Mouse (Mus musculus): ENCODE results near the gene Zbtb48. TPM values are rescaled to one million over a fixed set of nuclear protein-coding genes. Genes with fewer than 3 reads are reported as not detected.

Zbtb48 gene
- polyA plus RNA-seq, 2 experiments = 25.4 to 41.5 TPM

DNA sequence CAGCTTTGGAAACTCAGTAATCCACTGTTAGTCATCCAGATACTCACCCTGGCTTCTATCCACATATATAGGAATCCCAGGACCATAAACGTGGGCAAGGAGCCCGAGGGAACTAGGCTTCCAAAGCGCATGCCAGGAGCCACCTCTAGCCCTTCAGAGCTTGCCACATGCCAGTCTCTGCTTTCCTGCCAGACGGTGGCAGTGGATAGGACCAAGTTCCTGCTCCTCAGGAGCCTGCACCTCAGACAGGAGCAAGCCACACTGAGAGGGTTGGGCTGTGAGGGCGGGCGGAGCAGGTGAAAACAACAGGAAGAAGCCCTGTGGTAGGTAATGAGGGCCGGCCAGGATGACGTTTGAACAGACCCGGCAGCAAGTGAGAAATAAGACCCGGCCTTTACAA, 41.6 kb downstream of the Zbtb48 start:
- no peaks in the 10 kb centered on the region for H3K9me3 ChIP-seq (ENCODE audit: control insufficient read depth, low read length)
- H3K27me3 ChIP-seq (ENCODE audit: control insufficient read depth, insufficient read depth, low read length) = no peaks in the 10 kb centered on the region
- no peak overlapping the region for H3K4me3 ChIP-seq (replicated peaks; ENCODE audit: low read length)
- no peak overlapping the region for H3K9ac ChIP-seq (ENCODE audit: low read depth, low read length, severe bottlenecking)
- ATAC-seq (ENCODE audit: low FRiP score, low read depth) (no peak), DNase-seq (ENCODE audit: low spot score) (no peak)
- H3K4me1 ChIP-seq (ENCODE audit: control insufficient read depth, insufficient read depth, low read length) = peaks cover 7% of the 10 kb centered on the region; the same call in 1 of the 2 replicates
- H3K36me3 ChIP-seq (ENCODE audit: control insufficient read depth, insufficient read depth, low read length) = peaks cover 45% of the 10 kb centered on the region
- H3K4me2 ChIP-seq (replicated peaks; ENCODE audit: low read depth, low read length, severe bottlenecking) = no peak overlapping the region
- TF ChIP-seq POLR2A (IDR thresholded peaks at IDR 0.05; ENCODE audit: borderline replicate concordance, extremely low read depth, insufficient read depth, insufficient read length) = no peak
- 23% methylated on average over 10 of the region's 10 CpGs for WGBS
- no peak overlapping the region for H3K27ac ChIP-seq (replicated peaks; ENCODE audit: low read depth, low read length)

DNA sequence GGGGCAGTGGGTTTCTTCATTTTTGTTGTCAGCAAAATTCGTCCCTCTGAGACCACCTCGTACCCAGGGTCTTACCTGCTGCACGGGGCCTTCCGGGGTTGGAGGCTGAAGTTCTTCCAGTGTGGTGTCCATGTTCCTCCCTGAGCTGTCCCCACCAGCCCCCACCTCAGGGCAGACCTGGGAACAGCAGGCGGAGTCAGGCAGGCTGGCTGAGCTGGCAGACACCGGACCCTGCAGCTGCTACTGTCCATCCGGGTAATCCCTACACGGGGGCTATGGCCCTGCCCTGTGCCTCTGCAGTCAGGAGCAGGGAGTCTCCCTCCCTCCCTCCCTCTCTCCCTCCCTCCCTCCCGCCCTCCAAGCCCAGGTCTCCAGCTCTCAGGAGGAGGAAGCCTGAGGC, 43.9 kb downstream of the Zbtb48 start:
- Histone ChIP-seq H3K4me3 (replicated peaks; ENCODE audit: low read length) (0 out of 2 replicates have a peak overlapping the region, but pooled peaks have one; percentile 4), H3K4me1 (ENCODE audit: control insufficient read depth, insufficient read depth, low read length) (peaks cover 7% of the 10 kb centered on the region; the same call in 1 of the 2 replicates), H3K27me3 (ENCODE audit: control insufficient read depth, insufficient read depth, low read length) (no peaks in the 10 kb centered on the region), H3K27ac (replicated peaks; ENCODE audit: low read depth, low read length) (no peak overlapping the region; the same call in 1 of the 2 replicates), H3K36me3 (ENCODE audit: control insufficient read depth, insufficient read depth, low read length) (peaks cover 45% of the 10 kb centered on the region), H3K4me2 (replicated peaks; ENCODE audit: low read depth, low read length, severe bottlenecking) (no peak overlapping the region), H3K9me3 (ENCODE audit: control insufficient read depth, low read length) (no peaks in the 10 kb centered on the region), H3K9ac (ENCODE audit: low read depth, low read length, severe bottlenecking) (no peak overlapping the region)
- ATAC-seq (ENCODE audit: low FRiP score, low read depth) (peak; percentile 75), DNase-seq (ENCODE audit: low spot score) (peak; percentile 58)
- TF ChIP-seq POLR2A (IDR thresholded peaks at IDR 0.05; ENCODE audit: borderline replicate concordance, extremely low read depth, insufficient read depth, insufficient read length) = no peak
- 34% methylated on average over 8 of the region's 9 CpGs for WGBS

DNA sequence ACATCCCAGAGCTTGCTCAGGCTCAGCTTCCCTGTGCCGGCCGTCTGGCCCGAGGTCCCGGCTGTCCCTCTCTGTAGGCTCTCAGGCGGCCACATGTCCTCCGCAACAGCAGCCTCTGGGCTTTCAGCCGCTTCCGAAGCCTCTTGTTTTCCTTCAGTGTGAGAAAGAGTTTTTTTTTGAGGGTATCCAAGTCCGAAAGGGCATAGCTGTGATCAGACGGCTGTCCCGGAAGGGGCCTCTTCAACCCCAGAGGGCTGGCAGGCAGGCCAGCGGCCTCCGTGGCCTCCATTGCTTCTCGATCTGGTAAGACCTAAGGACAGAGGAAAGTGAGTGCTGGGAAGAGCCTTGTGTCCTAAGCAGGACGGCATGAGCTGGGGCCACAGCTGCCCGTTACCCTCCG, 44.4 kb downstream of the Zbtb48 start:
- H3K9me3 ChIP-seq (ENCODE audit: control insufficient read depth, low read length) = no peaks in the 10 kb centered on the region
- DNase-seq (ENCODE audit: low spot score) = no peak
- no peak overlapping the region for H3K4me2 ChIP-seq (replicated peaks; ENCODE audit: low read depth, low read length, severe bottlenecking)
- H3K9ac ChIP-seq (ENCODE audit: low read depth, low read length, severe bottlenecking) = no peak overlapping the region
- TF ChIP-seq POLR2A (IDR thresholded peaks at IDR 0.05; ENCODE audit: borderline replicate concordance, extremely low read depth, insufficient read depth, insufficient read length) = no peak
- H3K27ac ChIP-seq (replicated peaks; ENCODE audit: low read depth, low read length) = no peak overlapping the region; the same call in 1 of the 2 replicates
- 0 out of 2 replicates have a peak overlapping the region, but pooled peaks have one; percentile 4 for H3K4me3 ChIP-seq (replicated peaks; ENCODE audit: low read length)
- peaks cover 7% of the 10 kb centered on the region; the same call in 1 of the 2 replicates for H3K4me1 ChIP-seq (ENCODE audit: control insufficient read depth, insufficient read depth, low read length)
- peaks cover 48% of the 10 kb centered on the region for H3K36me3 ChIP-seq (ENCODE audit: control insufficient read depth, insufficient read depth, low read length)
- no peaks in the 10 kb centered on the region for H3K27me3 ChIP-seq (ENCODE audit: control insufficient read depth, insufficient read depth, low read length)
- ATAC-seq (ENCODE audit: low FRiP score, low read depth) = no peak
- 62% methylated on average over 16 of the region's 17 CpGs for WGBS

DNA sequence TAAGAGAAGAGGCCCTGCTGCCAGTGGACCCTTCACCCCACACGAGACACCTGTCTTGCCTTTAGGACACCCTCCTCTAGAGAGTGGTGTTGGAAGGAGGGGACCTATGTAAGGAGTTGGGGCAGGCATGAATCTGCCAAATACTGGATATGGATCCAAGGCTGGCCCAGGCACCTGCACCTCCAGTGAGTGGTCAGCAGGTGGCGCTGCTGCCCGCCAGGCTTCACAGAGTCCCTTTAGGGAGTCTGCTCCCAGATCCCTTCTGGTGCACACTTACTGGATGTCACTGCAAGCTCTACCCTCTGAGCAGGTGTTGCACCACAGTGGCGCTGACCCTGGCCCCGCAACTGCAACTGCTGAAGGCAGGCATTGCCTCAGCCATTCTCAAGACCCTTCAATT, 46.1 kb downstream of the Zbtb48 start:
- peak; percentile 51 for ATAC-seq (ENCODE audit: low FRiP score, low read depth)
- no peaks in the 10 kb centered on the region for H3K9me3 ChIP-seq (ENCODE audit: control insufficient read depth, low read length)
- no peaks in the 10 kb centered on the region for H3K4me1 ChIP-seq (ENCODE audit: control insufficient read depth, insufficient read depth, low read length)
- peak; percentile 69 for DNase-seq (ENCODE audit: low spot score)
- H3K27me3 ChIP-seq (ENCODE audit: control insufficient read depth, insufficient read depth, low read length) = no peaks in the 10 kb centered on the region
- no peak overlapping the region for H3K4me3 ChIP-seq (replicated peaks; ENCODE audit: low read length)
- no peak overlapping the region for H3K9ac ChIP-seq (ENCODE audit: low read depth, low read length, severe bottlenecking)
- H3K36me3 ChIP-seq (ENCODE audit: control insufficient read depth, insufficient read depth, low read length) = peaks cover 56% of the 10 kb centered on the region
- 9% methylated on average over 5 of the region's 5 CpGs for WGBS
- H3K4me2 ChIP-seq (replicated peaks; ENCODE audit: low read depth, low read length, severe bottlenecking) = no peak overlapping the region
- TF ChIP-seq POLR2A (IDR thresholded peaks at IDR 0.05; ENCODE audit: borderline replicate concordance, extremely low read depth, insufficient read depth, insufficient read length) = 0 out of 2 replicates have a peak, but pooled peaks have one; percentile 11
- H3K27ac ChIP-seq (replicated peaks; ENCODE audit: low read depth, low read length) = no peak overlapping the region

DNA sequence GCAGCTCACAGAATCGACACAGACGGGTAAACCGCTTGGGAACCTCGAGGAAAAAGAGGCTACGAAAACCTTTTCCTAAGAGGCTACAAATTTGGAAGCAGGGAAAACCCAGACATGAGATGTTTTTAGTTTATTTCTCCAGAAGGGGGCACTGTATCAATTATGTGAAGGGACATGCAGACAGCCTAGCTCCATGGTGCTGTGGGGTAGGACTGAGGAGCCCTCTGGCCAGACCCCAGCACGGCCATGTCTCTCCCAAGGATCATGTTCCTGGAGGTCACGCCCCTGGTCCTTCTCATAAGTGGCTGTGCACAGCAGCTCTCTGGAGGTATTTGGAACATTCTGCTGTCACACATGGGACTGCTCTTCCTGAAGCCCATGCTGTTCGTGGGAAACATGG, 46.8 kb downstream of the Zbtb48 start:
- ATAC-seq (ENCODE audit: low FRiP score, low read depth) = no peak
- Histone ChIP-seq H3K27me3 (ENCODE audit: control insufficient read depth, insufficient read depth, low read length) (no peaks in the 10 kb centered on the region), H3K9me3 (ENCODE audit: control insufficient read depth, low read length) (no peaks in the 10 kb centered on the region), H3K4me2 (replicated peaks; ENCODE audit: low read depth, low read length, severe bottlenecking) (no peak overlapping the region), H3K36me3 (ENCODE audit: control insufficient read depth, insufficient read depth, low read length) (peaks cover 56% of the 10 kb centered on the region), H3K9ac (ENCODE audit: low read depth, low read length, severe bottlenecking) (no peak overlapping the region), H3K4me1 (ENCODE audit: control insufficient read depth, insufficient read depth, low read length) (no peaks in the 10 kb centered on the region), H3K27ac (replicated peaks; ENCODE audit: low read depth, low read length) (no peak overlapping the region), H3K4me3 (replicated peaks; ENCODE audit: low read length) (no peak overlapping the region)
- DNase-seq (ENCODE audit: low spot score) = no peak
- WGBS = 80% methylated on average over 8 of the region's 8 CpGs
- no peak for TF ChIP-seq POLR2A (IDR thresholded peaks at IDR 0.05; ENCODE audit: borderline replicate concordance, extremely low read depth, insufficient read depth, insufficient read length)

Measured in limb, embryonic 14.5 days (tissue).